Mouse (Mus musculus) splenic B cell, adult 2 months (primary cell): ENCODE measurements at regions not wholly inside any gene's neighbourhood (a gene's known extent, or its start where the extent isn't known, plus 50 kb on each side); places are given as distances from the start of the nearest gene placed in this dataset.
A peak's percentile ranks its signal among the peaks of the same experiment; 100 is the strongest.

Experiments used
- DNase-seq: peaks from one replicate; pipeline ENCODE4 v3.0.0-alpha.2; 2011; ENCODE audit warnings: low read depth, low spot score
- H3K27me3 ChIP-seq: 2 replicates; pipeline ENCODE4 v1.6.1; 2012; ENCODE audit warnings: mild to moderate bottlenecking, low read length, moderate library complexity, mixed read lengths; ENCODE audit not compliant: control insufficient read depth, poor library complexity, insufficient read depth, severe bottlenecking
- H3K36me3 ChIP-seq: 2 replicates; pipeline ENCODE4 v1.6.1; 2012; ENCODE audit warnings: mild to moderate bottlenecking, low read length, moderate library complexity, mixed read lengths; ENCODE audit not compliant: control insufficient read depth, poor library complexity, insufficient read depth, severe bottlenecking

DNA sequence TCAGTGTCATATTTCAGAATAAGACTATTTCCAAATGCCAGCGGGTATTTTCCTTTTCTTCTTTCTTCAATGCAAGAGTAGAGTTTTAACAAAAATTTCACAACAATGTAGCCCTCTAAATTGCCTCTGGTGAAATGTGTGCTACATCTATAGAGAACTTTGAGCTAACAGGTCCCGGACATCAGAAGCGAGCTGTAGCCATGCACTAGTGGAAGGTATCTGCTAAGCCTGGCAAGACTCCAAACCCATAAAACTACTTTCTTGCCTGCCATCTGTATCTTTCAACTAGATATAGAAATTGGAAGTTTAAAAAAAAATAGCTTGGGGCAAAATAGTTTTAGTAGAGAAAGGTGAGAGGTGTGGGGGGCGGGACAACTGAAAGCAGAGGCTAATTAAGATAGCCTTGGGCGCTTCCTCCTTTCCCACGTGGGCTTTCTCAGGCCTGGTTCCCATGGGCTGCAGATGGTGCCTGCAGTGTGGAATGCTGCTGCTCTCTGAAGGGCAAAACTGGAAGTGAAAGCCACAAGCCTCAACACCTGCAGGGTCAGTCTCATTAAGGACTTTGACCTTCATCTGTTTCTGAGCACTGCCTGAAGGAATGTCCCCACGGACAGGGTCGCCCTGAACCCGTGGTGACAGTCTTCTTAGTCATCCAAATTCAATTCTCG lies 160.9 kb downstream of the S1pr1 start:
- H3K27me3 ChIP-seq, result no peaks in the 10 kb centered on the region
- DNase-seq, result peak; percentile 25
- no peaks in the 10 kb centered on the region for H3K36me3 ChIP-seq

DNA sequence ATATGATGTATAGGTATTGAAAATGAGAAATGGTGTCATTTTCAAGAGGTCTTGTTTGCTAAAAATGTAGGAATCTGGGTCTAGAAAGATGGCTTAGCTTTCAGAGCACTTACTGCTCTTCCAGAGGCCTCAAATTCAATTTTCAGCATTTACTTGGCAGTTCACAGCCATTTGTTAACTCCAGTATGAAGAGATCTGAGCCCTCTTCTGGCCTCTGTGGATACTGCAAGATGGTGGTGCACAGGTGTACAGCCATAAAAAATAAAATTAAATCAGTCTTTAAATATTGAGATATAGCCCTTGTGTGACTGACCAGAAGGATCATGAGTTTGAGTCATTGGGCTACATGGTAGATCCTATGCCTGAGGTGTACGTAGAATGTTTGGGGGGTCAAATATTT lies 173.1 kb downstream of the S1pr1 start:
- Histone ChIP-seq H3K36me3 (no peaks in the 10 kb centered on the region), H3K27me3 (no peaks in the 10 kb centered on the region)
- DNase-seq, result peak; percentile 63

DNA sequence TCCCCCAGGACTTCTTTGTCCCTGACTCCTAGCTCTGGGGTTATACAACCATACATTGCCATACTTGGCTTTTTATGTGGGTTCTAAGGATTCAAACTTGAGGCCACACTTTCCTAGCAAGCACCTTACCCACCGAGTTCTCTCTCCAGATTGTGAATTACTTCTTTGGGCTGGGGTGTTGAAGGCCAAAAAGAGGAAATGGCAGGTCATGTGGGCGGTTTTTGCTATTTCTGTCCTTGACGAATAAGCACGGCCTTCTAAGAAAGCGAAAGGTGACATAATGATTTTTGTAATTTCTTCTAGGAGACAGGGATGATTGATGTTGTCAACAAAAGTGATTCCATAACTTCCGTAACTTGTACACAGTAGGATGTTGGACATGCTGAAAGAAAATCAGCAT lies 176.5 kb downstream of the S1pr1 start:
- peak; percentile 72 for DNase-seq
- Histone ChIP-seq H3K27me3 (no peaks in the 10 kb centered on the region), H3K36me3 (no peaks in the 10 kb centered on the region)

DNA sequence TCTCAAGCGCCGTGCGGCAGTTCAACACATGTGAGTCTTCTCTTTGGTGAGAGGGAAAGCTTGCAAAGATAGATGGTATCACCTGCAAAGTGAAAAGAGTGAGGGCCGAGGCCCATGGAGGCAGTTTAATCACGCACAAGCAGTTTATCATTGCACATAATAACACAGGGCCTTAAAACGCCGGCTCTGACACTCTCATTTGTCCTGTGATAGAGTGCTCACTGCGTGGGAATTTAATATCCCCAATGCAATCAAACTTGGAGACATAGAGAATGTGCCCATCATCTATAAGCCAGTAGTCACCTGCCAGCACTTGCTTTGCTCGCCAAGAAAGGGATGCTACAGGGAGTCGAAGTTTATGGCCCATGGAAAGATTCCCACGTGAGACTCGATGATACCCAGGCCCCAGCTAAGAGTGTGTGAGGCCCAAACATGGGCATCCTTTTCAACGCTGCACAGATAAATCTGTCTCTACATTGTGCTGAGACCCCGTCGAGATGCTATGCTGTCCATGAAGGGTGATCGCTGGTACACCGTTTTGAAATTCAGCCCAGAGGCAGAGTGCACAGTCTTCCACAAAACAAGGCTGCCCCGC lies 182.6 kb downstream of the S1pr1 start:
- DNase-seq, result no peak
- H3K27me3 ChIP-seq, result no peaks in the 10 kb centered on the region
- no peaks in the 10 kb centered on the region for H3K36me3 ChIP-seq

DNA sequence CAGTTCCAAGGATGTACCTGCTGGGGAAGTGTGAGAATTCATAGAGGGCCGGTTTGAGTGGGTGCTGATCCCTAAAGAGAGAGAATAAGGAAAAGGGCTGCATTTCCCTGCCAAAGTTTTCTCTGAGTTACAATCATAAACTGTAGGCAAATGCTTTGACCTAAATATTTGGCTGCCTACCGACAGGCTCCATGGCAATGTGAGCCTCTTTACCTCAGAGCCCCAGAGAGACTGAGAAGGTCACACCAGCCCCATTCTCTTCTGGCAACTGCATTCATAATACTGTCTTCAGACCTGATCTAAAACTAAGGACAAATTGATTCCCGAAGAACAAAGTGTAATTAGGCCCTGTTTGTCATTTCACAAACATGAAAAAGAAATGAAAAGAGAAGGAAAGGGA lies 184.4 kb downstream of the S1pr1 start:
- Histone ChIP-seq H3K36me3 (no peaks in the 10 kb centered on the region), H3K27me3 (no peaks in the 10 kb centered on the region)
- DNase-seq, result no peak

DNA sequence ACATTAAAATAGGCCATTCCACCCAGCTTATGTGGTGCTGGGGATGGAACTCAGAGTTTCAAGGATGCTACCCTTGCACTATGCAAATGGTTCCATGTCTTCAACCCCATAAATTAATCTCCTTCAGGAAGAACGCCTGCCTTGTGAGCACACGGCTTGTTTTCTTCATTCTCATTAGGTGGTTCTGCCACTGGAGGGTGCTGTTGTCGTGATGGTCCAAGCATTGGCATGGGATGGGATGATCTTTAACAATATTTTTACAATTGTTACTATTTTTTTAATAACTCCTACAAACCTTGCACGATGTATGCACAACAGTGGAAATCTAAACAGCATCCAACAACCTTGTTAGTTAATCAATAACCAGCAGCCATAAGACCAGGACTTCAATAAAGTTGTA lies 185.0 kb downstream of the S1pr1 start:
- DNase-seq, result peak; percentile 65
- H3K36me3 ChIP-seq, result no peaks in the 10 kb centered on the region

DNA sequence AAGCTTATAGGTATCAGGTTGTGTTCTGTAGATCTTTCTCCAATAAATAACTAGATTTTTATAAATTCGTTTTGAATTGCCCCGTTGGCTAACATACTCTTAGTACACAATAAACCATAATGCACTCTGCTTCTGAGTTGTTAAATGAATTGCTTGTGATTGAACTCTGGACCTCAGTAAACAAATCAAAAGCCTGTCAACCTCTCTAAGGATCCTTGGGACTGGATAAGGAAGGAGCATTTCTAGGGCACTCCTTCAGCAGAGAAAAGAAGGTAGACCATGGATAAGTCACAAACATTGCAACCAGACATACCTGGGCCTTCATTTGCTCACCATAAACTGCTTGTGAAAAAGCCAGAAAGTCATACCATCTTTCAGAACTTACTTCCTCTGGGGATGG lies 191.4 kb downstream of the S1pr1 start:
- H3K36me3 ChIP-seq, result no peaks in the 10 kb centered on the region
- no peak for DNase-seq
- no peaks in the 10 kb centered on the region for H3K27me3 ChIP-seq

More for the DNA sequence above, 185.0 kb downstream of the S1pr1 start:
- H3K27me3 ChIP-seq, result no peaks in the 10 kb centered on the region

DNA sequence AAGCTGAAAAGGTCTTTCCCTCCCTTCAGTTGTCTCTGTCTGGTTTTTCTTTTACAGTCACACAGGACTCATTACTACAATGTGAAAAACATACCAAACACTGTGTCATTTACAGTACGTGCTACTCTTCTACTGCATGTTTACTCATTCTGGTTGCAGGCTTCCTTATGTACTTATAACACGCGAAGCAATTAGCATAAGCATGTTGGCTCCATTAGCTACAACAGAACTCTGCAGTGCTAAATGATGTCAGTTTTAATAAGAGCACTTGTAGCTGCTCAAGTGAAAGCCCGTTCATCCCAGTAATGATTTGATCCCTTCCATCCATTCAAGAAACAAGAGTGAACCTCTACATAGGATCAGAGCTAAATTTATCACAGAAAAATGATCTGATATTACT lies 199.2 kb downstream of the S1pr1 start:
- no peaks in the 10 kb centered on the region for H3K36me3 ChIP-seq

DNA sequence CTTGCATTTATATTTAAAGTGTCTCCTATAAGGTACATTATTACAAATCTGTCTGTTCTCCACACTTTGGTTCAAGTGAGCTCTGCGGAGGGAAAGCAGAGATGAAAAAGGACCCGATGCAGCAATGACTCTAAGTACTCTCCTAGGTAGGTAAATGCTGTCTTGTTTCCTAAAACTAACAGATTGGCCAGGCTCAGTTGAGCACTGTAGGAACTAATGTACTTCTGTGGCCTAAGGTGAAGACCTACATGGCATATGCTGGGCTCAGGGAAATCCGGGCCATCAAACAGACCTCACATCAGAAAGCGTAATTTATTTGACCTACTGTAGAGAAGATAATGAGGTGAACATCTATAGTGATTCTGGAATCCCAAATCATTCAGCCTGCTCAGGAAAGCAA lies 205.2 kb downstream of the S1pr1 start:
- no peak for DNase-seq
- Histone ChIP-seq H3K27me3 (no peaks in the 10 kb centered on the region), H3K36me3 (no peaks in the 10 kb centered on the region)

More for the DNA sequence above, 199.2 kb downstream of the S1pr1 start:
- DNase-seq, result no peak
- H3K27me3 ChIP-seq, result no peaks in the 10 kb centered on the region

DNA sequence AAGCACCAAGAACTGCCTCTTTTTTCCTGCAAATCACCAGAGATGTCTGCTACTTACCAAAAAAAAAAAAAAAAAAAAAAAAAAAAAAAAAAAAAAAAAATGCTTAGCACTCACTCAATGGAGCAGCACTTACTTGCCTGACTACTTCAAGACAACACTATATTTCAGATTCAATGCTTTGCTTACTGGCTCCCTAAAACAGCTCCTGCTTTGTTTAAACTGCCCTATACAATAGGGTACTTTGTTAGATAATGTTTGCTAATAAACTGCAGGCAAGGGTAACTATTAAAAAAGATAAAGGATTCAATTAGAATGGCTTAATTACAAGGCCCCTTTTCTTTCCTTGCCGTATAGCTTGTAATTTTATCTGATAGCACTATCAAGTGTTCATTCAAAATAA lies 217.5 kb downstream of the S1pr1 start:
- no peaks in the 10 kb centered on the region for H3K36me3 ChIP-seq
- no peak for DNase-seq
- H3K27me3 ChIP-seq, result no peaks in the 10 kb centered on the region

DNA sequence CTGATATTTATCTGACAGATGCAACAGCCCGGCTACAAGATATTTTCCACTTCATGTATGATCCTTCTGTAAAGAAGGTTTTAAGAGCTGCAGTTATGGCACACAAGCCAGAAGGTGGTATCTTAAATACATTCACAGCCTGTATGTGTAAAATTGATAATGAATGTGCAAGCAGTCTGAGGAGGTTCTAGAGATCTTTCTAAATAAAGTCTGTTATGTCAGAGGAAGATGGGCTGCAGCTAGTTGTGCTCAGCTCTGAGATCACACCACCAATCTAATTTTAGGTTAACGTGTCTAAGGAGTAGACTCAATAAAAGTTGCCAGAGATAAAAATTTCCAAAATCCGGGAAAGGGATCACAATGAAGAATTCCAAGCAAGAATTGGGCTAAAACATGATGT lies 218.8 kb downstream of the S1pr1 start:
- DNase-seq, result no peak
- Histone ChIP-seq H3K36me3 (no peaks in the 10 kb centered on the region), H3K27me3 (no peaks in the 10 kb centered on the region)

DNA sequence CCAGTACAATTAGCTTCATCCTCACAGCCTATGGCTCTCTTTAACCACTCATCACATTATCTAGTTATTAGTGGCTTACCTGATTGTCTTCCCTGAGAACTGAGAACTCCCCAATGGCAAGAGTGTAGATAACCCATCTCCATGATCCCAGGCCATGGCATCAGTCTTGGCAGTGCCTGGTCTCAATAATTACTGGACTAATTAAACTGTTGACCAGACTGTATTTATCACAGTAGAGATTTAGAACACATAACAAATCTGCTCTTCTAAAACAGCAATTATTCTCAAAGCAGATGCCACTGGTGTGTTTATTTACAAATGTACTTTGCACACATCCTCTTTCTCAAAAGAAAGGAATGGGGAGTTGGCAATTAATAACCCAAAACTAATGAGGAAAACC lies 219.2 kb downstream of the S1pr1 start:
- Histone ChIP-seq H3K36me3 (no peaks in the 10 kb centered on the region), H3K27me3 (no peaks in the 10 kb centered on the region)
- DNase-seq, result no peak

DNA sequence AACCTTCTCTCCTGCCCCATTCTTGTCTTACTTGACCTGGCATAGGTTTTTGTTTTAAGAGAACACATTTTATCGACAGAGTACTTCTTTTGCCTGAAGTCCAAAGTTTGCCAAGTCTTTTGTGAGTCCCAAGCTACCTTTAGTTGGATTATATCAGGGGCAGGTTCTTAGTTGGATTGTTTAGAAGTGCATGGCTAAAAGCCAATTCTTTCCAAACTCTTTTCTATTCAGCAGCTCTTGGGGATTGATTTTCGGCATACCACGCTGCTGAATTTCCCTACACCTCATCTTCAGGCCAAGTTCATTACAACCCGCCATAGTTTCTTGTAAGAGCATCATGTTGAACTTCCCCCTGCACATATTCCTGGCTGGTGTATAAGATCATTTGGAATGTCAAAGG lies 245.9 kb downstream of the S1pr1 start:
- no peaks in the 10 kb centered on the region for H3K36me3 ChIP-seq
- H3K27me3 ChIP-seq, result no peaks in the 10 kb centered on the region
- no peak for DNase-seq

DNA sequence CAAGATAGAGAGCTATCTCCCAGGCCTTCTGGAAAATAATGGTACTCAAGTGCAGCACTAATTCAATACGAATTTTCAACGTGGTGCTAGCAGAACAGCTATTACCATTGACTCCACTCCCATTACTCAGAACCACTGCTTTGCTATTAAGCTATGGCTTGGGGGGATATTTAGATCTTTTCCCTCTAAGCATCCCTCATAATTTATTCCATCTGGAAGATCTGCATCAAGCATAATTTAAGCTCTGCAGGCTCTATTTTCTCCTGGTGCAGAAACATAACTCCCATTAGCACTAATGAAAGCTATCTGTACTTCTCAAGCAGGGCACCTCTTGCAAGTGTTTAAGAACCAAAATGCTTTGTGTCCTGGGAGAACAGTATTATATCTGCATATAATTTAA lies 247.0 kb downstream of the S1pr1 start:
- H3K36me3 ChIP-seq, result no peaks in the 10 kb centered on the region
- DNase-seq, result no peak
- H3K27me3 ChIP-seq, result no peaks in the 10 kb centered on the region

DNA sequence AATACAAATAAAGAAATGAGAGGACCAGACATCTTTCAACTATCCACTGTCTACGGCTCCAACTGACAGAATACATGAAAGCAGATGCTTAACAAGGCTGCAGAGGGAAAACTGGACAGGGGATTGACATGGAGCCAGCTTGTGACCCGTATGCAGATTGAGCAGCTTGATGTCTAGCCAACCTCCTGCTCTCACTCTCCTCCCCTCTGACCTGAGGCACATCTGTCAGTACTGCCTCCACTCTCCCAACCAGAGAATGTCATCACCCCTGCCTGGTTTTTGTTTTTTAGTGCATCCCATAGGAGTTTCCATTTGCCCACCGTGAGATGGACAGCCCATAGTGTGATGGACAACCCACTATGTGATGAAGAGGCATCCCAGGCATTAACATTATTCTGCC lies 252.2 kb downstream of the S1pr1 start:
- H3K36me3 ChIP-seq, result no peaks in the 10 kb centered on the region
- H3K27me3 ChIP-seq, result no peaks in the 10 kb centered on the region
- DNase-seq, result no peak
